Mouse (Mus musculus): ENCODE results near the gene Cdkn2c. TPM values are rescaled to one million over a fixed set of nuclear protein-coding genes. Genes with fewer than 3 reads are reported as not detected.

The Cdkn2c gene
- polyA plus RNA-seq, 1 experiment from 2014 or later: 1.4 TPM

DNA sequence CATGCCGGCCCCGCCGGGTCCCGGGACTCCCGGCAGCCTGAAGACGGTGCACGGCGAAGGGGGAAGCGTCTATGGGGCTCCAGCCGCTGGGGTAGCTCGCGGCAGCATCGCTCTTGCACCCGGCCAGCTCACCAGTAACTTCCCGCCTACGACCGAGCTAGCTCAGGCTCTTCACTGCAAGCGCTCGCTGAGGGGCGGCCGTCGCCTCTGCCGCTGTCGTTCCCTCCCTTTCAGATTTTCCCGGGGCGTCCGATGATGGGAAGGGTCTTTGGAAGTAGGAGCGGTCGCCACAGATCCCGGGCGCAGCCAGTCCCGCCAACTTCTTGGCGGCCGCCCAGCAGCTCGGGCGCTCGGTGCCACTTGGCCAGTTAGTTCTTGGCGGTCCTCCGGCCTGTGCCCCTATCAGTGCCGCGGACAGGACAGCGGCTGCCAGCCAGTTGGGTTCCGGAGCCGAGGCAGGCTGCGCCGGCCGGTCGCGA lies 968 bp downstream of the Cdkn2c start:
- Histone ChIP-seq H3K27me3 (ENCODE audit: low read depth, poor library complexity, severe bottlenecking) (peaks cover 53% of the 10 kb centered on the region), H3K4me1 (peaks cover 29% of the 10 kb centered on the region), H3K36me3 (no peaks in the 10 kb centered on the region), H3K27ac (peak overlapping the region; percentile 91), H3K4me3 (peak overlapping the region; percentile 77), H3K9me3 (replicated peaks) (no peaks in the 10 kb centered on the region)
- under 1% methylated on average over 49 of the region's 49 CpGs for WGBS
- DNase-seq (ENCODE audit: low spot score): peak; percentile 76

DNA sequence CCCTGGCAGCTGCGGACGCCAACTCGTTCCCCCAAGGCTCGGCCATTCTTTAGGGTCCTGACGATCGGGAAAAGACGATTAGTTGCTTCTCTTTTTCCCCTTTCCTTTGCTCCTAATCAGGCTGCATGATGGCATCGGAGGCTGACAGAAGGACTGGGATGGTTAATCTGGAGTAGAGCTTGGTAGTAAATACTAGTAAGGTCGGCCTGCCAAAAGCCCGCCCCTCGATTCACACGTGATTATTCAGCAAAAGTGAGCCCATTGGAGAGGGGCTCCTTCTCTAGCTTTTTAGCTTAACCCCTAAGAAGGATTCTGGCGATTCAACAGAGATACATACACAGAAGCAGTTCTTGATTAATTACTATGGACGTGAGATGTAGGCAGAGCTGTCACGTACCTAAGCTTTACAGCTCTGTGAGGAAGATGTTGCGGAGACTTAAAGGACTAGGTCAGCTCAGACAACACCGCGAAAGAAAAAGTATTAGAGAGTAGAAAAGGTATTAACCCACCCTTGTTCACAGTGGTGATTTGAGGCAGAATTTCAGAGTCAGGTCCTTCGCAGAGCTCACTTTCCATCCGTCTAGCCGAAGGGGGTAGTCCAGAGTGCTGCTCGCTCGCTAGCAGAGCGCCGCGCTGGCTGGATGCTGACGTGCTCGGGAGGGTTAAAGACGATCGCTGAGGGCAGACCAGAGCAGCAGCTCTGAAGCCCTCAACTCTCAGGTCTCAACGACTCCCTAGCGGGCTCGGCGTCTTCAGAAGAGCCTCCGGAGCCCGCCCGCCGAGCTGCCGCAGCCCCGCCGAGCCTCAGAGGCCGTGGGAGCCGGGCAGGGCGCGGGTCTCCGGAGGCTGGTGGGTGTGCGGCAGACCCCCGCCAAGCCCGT lies 1.6 kb downstream of the Cdkn2c start:
- Histone ChIP-seq H3K36me3 (no peaks in the 10 kb centered on the region), H3K27me3 (ENCODE audit: low read depth, poor library complexity, severe bottlenecking) (peaks cover 60% of the 10 kb centered on the region), H3K27ac (peak overlapping the region; percentile 91), H3K4me3 (peak overlapping the region; percentile 77), H3K4me1 (peaks cover 29% of the 10 kb centered on the region), H3K9me3 (replicated peaks) (no peaks in the 10 kb centered on the region)
- DNase-seq (ENCODE audit: low spot score): peak; percentile 49
- WGBS: under 1% methylated on average over 49 of the region's 49 CpGs

DNA sequence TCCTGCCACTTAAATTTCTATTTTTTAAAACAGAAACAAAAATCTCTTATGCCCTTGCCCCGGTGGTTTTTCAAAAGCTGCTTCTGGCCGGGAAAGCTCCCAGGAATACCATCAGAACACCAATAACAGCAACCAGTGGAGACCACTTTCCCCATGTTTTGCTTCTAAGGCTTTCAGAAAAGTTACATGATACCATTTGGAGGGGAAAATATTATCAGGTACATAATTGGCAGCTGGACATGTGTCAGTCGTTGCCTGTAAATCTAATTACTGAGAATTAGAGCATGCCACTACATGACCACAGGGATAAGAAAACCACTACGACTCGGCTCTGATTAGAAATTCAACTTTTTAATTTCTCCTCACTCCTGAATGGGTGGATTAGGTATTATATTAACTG lies 2.9 kb downstream of the Cdkn2c start:
- no peaks in the 10 kb centered on the region for H3K9me3 ChIP-seq (replicated peaks)
- H3K36me3 ChIP-seq: no peaks in the 10 kb centered on the region
- 7% methylated on average over 5 of the region's 5 CpGs for WGBS
- H3K27ac ChIP-seq: no peak overlapping the region
- no peak for DNase-seq (ENCODE audit: low spot score)
- H3K4me3 ChIP-seq: no peak overlapping the region
- peaks cover 72% of the 10 kb centered on the region for H3K27me3 ChIP-seq (ENCODE audit: low read depth, poor library complexity, severe bottlenecking)
- peaks cover 29% of the 10 kb centered on the region for H3K4me1 ChIP-seq

DNA sequence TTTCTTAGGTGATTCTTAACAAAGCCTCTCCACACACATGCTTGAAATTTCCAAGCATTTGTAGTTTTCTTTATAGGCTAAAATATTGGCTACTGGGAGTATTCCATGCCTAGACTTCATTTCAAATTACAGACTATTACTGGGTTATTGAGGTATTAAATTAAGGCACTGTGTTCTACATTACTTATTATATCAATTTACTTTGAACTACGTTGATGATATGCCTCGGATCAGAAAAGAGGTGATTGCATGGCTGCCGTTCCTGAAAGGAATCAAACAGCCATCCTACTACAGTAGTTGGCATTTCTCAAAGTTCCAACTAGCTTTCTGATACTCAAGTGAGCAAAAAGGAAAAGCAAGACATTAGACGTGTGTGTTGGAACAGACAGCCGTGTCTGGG lies 4.7 kb downstream of the Cdkn2c start:
- Histone ChIP-seq H3K27me3 (ENCODE audit: low read depth, poor library complexity, severe bottlenecking) (peaks cover 91% of the 10 kb centered on the region), H3K27ac (no peak overlapping the region)
- WGBS: 5% methylated on average over 5 of the region's 5 CpGs

DNA sequence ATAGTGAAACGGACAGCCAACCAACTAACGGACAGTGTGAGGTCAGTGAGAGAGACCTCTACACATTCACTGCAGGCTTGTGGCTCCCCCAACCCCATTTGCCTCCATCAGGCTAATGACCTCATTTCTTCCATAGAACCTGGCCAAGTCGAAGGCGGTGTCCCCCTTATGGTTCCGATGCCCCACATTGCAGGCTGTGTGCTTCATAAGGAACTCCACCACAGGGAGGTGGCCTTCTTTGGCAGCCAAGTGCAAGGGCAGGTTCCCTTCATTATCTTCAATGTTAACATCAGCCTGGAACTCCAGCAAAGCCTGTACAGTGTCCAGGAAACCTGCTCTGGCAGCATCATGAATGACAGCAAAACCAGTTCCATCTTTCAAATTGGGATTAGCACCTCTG lies 5.8 kb downstream of the Cdkn2c start:
- no peaks in the 10 kb centered on the region for H3K9me3 ChIP-seq (replicated peaks)
- H3K27me3 ChIP-seq (ENCODE audit: low read depth, poor library complexity, severe bottlenecking): peaks cover 100% of the 10 kb centered on the region
- H3K36me3 ChIP-seq: no peaks in the 10 kb centered on the region
- no peak overlapping the region for H3K27ac ChIP-seq
- 1% methylated on average over 5 of the region's 5 CpGs for WGBS
- H3K4me1 ChIP-seq: peaks cover 26% of the 10 kb centered on the region
- no peak overlapping the region for H3K4me3 ChIP-seq
- DNase-seq (ENCODE audit: low spot score): peak; percentile 32

More for the DNA sequence above, 4.7 kb downstream of the Cdkn2c start:
- Histone ChIP-seq H3K4me3 (no peak overlapping the region), H3K4me1 (peaks cover 30% of the 10 kb centered on the region), H3K9me3 (replicated peaks) (no peaks in the 10 kb centered on the region), H3K36me3 (no peaks in the 10 kb centered on the region)
- DNase-seq (ENCODE audit: low spot score): no peak

DNA sequence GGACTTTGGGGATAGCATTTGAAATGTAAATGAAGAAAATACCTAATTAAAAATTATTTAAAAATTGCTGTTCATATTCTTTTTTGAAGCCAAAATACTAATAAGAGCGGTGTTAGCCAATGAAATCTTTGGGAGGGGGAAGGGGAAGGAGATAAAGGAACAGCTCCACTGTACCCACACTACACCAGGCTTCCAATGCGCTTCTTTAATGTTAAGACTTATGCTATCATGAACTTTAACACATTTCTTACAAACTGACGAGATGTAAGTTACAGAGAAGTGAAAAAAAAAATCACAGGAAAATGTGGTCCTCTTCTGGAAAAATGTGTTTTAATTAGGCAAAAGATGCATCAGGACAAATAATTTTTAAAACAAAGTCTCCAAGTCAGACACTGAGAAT lies 6.4 kb downstream of the Cdkn2c start:
- Histone ChIP-seq H3K4me1 (peaks cover 20% of the 10 kb centered on the region), H3K4me3 (no peak overlapping the region), H3K9me3 (replicated peaks) (no peaks in the 10 kb centered on the region), H3K27me3 (ENCODE audit: low read depth, poor library complexity, severe bottlenecking) (peaks cover 100% of the 10 kb centered on the region), H3K36me3 (no peaks in the 10 kb centered on the region), H3K27ac (no peak overlapping the region)
- 9% methylated on average over 3 of the region's 3 CpGs for WGBS
- DNase-seq (ENCODE audit: low spot score): no peak

DNA sequence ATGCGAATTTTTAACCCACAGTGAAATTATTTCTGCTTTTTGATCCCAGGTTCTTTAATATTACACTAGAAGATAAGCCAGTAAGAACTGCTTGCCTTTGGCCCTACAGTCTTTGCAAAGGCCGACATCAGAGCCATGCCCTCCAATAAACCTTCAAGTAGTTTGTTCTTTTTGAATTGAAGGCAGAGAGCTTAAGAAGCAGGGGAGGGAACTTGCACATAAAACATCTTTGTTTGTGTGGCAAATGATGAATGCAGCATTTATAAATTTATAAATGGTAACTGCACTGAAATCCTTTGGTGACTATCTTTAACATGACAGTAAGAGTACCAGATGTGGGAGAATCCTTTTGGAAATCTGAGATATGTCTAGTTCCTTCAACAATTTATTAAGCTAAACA lies 7.4 kb downstream of the Cdkn2c start:
- DNase-seq (ENCODE audit: low spot score): no peak
- Histone ChIP-seq H3K27ac (no peak overlapping the region), H3K9me3 (replicated peaks) (no peaks in the 10 kb centered on the region), H3K36me3 (no peaks in the 10 kb centered on the region), H3K4me1 (peaks cover 12% of the 10 kb centered on the region), H3K4me3 (no peak overlapping the region), H3K27me3 (ENCODE audit: low read depth, poor library complexity, severe bottlenecking) (peaks cover 100% of the 10 kb centered on the region)
- 10% methylated on average over 2 of the region's 2 CpGs for WGBS

DNA sequence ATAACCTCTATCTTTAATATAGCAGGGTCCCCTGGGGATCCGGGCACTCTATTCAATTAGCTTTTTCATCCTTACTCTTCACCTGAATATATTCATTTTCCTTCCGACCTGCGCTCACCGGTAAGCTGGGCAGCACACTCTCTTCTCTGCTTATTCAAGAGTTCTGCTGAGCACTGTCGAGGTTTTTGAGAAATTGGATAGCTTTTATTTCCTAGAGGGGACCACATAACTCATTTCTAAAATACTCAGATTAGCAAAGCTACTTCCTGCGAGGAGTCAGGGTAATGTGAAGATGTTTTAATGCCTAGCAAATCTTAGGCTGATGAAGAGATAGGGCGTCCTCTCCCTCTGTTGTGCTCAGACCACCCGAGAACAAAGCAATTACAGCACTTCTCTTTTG lies 8.2 kb downstream of the Cdkn2c start:
- Histone ChIP-seq H3K27me3 (ENCODE audit: low read depth, poor library complexity, severe bottlenecking) (peaks cover 100% of the 10 kb centered on the region), H3K9me3 (replicated peaks) (no peaks in the 10 kb centered on the region)
- 3% methylated on average over 8 of the region's 8 CpGs for WGBS

DNA sequence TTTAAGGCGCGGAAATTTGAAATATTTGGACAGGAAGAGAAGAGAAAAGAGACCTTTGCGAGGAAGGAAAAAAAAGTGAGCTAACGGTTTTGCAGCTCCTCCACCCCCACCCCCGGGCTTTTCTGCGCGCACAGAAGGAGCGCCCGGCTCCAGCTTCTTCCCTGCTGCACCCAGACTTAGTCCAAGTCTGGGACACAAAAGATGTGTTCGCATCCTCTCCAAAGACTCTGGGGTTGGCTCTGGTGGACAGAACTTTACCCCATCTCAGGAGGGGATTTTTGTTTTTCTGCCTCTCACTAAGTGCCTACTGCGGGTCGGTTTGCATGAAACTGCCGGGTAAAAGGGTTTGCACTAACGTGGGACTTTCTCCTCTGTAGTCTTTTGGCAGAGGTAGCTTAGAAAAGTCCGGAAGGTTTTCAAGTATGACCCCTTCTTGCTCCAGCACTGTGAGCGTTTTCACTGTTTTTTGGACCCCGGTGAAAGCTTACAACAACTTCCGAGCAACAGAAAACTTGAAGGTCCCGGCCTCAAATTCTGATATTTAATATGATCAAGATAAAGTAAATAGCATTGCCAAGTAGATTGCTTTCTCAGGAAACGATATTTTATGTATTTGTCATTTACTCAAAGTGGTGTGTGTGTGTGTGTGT lies 9.0 kb downstream of the Cdkn2c start:
- Histone ChIP-seq H3K4me3 (peak overlapping the region; percentile 50), H3K27me3 (ENCODE audit: low read depth, poor library complexity, severe bottlenecking) (peaks cover 100% of the 10 kb centered on the region), H3K4me1 (peaks cover 12% of the 10 kb centered on the region), H3K27ac (no peak overlapping the region), H3K9me3 (replicated peaks) (no peaks in the 10 kb centered on the region), H3K36me3 (no peaks in the 10 kb centered on the region)
- 2% methylated on average over 20 of the region's 20 CpGs for WGBS
- DNase-seq (ENCODE audit: low spot score): peak; percentile 53

More for the DNA sequence above, 8.2 kb downstream of the Cdkn2c start:
- Histone ChIP-seq H3K4me1 (peaks cover 12% of the 10 kb centered on the region), H3K36me3 (no peaks in the 10 kb centered on the region), H3K27ac (no peak overlapping the region), H3K4me3 (no peak overlapping the region)
- no peak for DNase-seq (ENCODE audit: low spot score)

DNA sequence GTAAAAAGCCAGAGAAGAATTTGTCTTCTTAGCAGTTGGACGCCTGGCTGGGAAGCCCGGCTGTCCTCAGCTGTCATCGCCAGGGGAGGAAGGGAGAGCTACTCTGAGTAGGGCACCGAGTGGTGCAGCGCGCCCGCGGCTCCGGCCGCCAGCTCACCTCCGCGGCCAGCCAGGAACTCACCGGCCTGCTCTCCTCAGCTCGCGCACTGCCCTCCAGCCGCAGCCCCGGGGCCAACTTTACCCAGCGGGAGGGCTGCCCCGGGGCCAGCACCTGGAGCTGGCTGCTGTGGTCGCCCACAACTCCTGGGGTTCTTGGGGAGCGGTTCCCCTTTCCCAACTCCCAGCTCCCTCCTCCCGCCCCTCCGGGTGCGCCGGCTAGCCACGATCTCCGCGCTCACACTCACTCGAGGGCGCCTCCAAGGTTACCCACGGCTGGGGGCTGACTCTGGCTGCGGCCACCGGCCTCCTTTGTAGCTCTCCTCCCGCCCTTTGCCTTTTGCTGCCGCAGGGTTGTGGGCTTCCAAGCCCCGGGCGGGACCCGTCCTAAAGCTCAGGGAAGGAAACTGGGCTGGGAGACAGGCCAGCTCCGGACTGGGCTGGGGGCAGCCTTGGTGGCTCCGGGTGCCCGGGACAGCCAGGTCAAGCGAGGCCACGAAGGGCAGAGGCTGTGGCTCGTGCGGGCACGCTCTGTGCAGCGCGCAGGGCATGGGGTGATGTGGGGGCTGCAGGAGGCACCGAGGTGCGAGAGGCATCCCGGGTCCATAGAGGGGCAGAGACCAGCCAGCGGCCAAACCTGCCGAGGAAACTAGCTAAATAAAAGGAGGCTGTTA lies 9.8 kb downstream of the Cdkn2c start:
- peak; percentile 79 for DNase-seq (ENCODE audit: low spot score)
- H3K36me3 ChIP-seq: no peaks in the 10 kb centered on the region

DNA sequence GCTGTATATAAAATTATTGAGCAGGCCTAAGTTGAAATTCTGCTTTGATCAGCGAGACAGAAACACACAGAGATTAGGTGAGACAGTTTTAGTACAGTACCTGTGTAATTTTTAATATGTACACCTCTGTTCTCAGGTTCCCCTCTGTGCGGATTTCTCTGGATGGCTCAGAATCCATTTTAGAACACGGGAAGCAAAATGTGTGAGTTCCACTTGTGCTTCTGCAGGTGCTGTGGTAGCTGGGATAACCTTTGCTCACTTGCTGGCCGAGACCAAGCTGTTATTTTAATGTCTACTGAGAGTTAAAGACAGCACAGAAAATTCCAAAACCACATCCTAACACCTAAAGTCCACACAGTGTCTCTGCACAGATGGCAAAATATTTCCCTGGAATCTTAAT lies 10.7 kb downstream of the Cdkn2c start:
- Histone ChIP-seq H3K4me1 (peaks cover 12% of the 10 kb centered on the region), H3K27ac (no peak overlapping the region), H3K4me3 (no peak overlapping the region), H3K27me3 (ENCODE audit: low read depth, poor library complexity, severe bottlenecking) (peaks cover 84% of the 10 kb centered on the region), H3K36me3 (no peaks in the 10 kb centered on the region), H3K9me3 (replicated peaks) (no peaks in the 10 kb centered on the region)
- DNase-seq (ENCODE audit: low spot score): peak; percentile 31
- 8% methylated on average over 4 of the region's 4 CpGs for WGBS

More for the DNA sequence above, 9.8 kb downstream of the Cdkn2c start:
- WGBS: under 1% methylated on average over 53 of the region's 53 CpGs
- Histone ChIP-seq H3K4me3 (peak overlapping the region; percentile 50), H3K4me1 (peaks cover 12% of the 10 kb centered on the region), H3K27ac (peak overlapping the region; percentile 11), H3K27me3 (ENCODE audit: low read depth, poor library complexity, severe bottlenecking) (peaks cover 93% of the 10 kb centered on the region), H3K9me3 (replicated peaks) (no peaks in the 10 kb centered on the region)

DNA sequence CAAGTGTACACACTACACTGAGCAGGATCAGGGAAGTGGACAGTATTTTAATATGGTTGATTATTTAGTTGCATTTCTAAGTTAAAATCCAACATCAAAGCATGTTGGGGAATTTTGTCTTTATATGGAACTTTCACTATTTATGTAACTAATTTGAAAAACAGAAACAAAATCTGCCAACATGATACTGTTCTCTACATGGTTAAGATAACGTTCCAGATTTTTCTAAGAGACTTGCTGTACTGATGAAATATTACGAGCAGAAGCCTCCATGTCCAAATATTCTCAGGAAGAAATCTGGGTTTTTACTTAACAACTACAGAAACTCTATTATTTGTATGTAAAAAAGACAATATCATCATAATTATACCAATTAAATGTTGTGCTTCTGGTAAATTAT lies 11.3 kb downstream of the Cdkn2c start:
- DNase-seq (ENCODE audit: low spot score): no peak
- no peak overlapping the region for H3K27ac ChIP-seq
- H3K27me3 ChIP-seq (ENCODE audit: low read depth, poor library complexity, severe bottlenecking): peaks cover 78% of the 10 kb centered on the region
- H3K36me3 ChIP-seq: no peaks in the 10 kb centered on the region
- peaks cover 12% of the 10 kb centered on the region for H3K4me1 ChIP-seq
- no peak overlapping the region for H3K4me3 ChIP-seq
- no peaks in the 10 kb centered on the region for H3K9me3 ChIP-seq (replicated peaks)
- WGBS: 40% methylated on average over 2 of the region's 2 CpGs
